ENCODE assay signal across 21 mouse cellular contexts in genomic region chr12:110757161-110757560, GRCm38 (mm10). TPM values are rescaled to one million over a fixed set of nuclear protein-coding genes. Genes with fewer than 3 reads are reported as not detected.
DNase-seq lines count a peak whose midpoint lies in the region; ATAC-seq and TF ChIP-seq lines count a peak whose summit lies in the region.
"Had no signal": no experiment of that assay in that cellular context is flagged by ENCODE, and none has a peak within 500 bp of the region (broad histone marks: within the 10 kb centered on the region; RNA-seq: fewer than 3 reads in every experiment).

No protein-coding gene starts in this region.

- no peaks in the 10 kb centered on the region for H3K27me3 ChIP-seq in liver, adult 2 months (ENCODE audit: control insufficient read depth, insufficient read depth, low read length)
- H3K27me3 ChIP-seq in liver, embryonic 16.5 days (ENCODE audit: control insufficient read depth, insufficient read depth, low read depth, low read length): no peaks in the 10 kb centered on the region
- H3K27me3 ChIP-seq: hindbrain, embryonic 13.5 days; midbrain, embryonic 15.5 days had no signal

- ATAC-seq in erythroid progenitor cell, adult 5-6 weeks (replicated peaks; ENCODE audit: low FRiP score, poor library complexity, severe bottlenecking): peak; percentile 62
- ATAC-seq in liver, embryonic 16.5 days (ENCODE audit: low read depth): peak; percentile 66
- ATAC-seq: forebrain, postnatal 0 days; intestine, postnatal 0 days; midbrain, embryonic 15.5 days had no signal

- peak; percentile 86 for DNase-seq in liver, adult 2 months (ENCODE audit: extremely low read depth, low read depth, low spot score)
- DNase-seq in liver: no peak
- no peak for DNase-seq in lung, postnatal 14 days
- no peak for DNase-seq in frontal cortex, postnatal 14 days (ENCODE audit: low spot score in 2 of 2)
- no peak for DNase-seq in urinary bladder, postnatal 14 days (ENCODE audit: low spot score)
- DNase-seq: adrenal gland, adult 2 months; cerebellum, adult 11 months; cerebellum, postnatal 25 days; forebrain, postnatal 0 days; lung, embryonic 14.5 days had no signal

- TF ChIP-seq CTCF in liver, adult 2 months (IDR thresholded peaks at IDR 0.05; ENCODE audit: low read depth, low read length): no peak

- no peak overlapping the region for H3K4me2 ChIP-seq in liver, embryonic 16.5 days (ENCODE audit: low read depth, low read length)
- H3K4me2 ChIP-seq: heart, embryonic 11.5 days; hindbrain, embryonic 13.5 days; lung, embryonic 14.5 days; midbrain, embryonic 15.5 days had no signal

- no peaks in the 10 kb centered on the region for H3K36me3 ChIP-seq in liver, adult 2 months (ENCODE audit: control insufficient read depth, insufficient read depth, low read length)
- H3K36me3 ChIP-seq in liver, embryonic 16.5 days (ENCODE audit: control insufficient read depth, insufficient read depth): peaks cover 4% of the 10 kb centered on the region; the same call in 1 of the 2 replicates
- H3K36me3 ChIP-seq: midbrain, embryonic 15.5 days had no signal

- H3K4me1 ChIP-seq in liver, adult 2 months (ENCODE audit: control insufficient read depth, insufficient read depth, low read length): peaks cover 24% of the 10 kb centered on the region
- peaks cover 21% of the 10 kb centered on the region for H3K4me1 ChIP-seq in liver, embryonic 16.5 days (ENCODE audit: control insufficient read depth, low read depth, low read length)
- H3K4me1 ChIP-seq: limb, embryonic 10.5 days had no signal

- WGBS in liver, adult 2 months: 14% methylated on average over 3 of the region's 3 CpGs
- WGBS in liver, embryonic 16.5 days (ENCODE audit: insufficient replicate concordance): 13% methylated on average over 3 of the region's 3 CpGs

- H3K27ac ChIP-seq in liver, adult 2 months (replicated peaks; ENCODE audit: insufficient read depth, low read depth, low read length): peak overlapping the region; percentile 4
- H3K27ac ChIP-seq in liver, embryonic 16.5 days (ENCODE audit: low read length): no peak overlapping the region
- H3K27ac ChIP-seq: embryonic facial prominence, embryonic 10.5 days; hindbrain, embryonic 13.5 days; kidney, postnatal 0 days; limb, embryonic 10.5 days; macrophage; midbrain, embryonic 15.5 days had no signal

- TF ChIP-seq POLR2A in liver, adult 2 months (IDR thresholded peaks at IDR 0.05; ENCODE audit: extremely low read depth, insufficient read depth, low read length): no peak

- H3K9me3 ChIP-seq in liver, embryonic 16.5 days (replicated peaks; ENCODE audit: control insufficient read depth, low read length): no peaks in the 10 kb centered on the region
- H3K9me3 ChIP-seq: embryonic facial prominence, embryonic 10.5 days; hindbrain, embryonic 13.5 days; limb, embryonic 10.5 days; midbrain, embryonic 15.5 days had no signal

- H3K79me2 ChIP-seq in liver, adult 2 months (ENCODE audit: control insufficient read depth, insufficient read depth, low read length): peaks cover 46% of the 10 kb centered on the region

- no peak overlapping the region; the same call in 1 of the 2 replicates for H3K9ac ChIP-seq in liver, adult 2 months (ENCODE audit: low read depth, low read length)
- no peak overlapping the region for H3K9ac ChIP-seq in liver, embryonic 16.5 days (ENCODE audit: low read depth, low read length)
- H3K9ac ChIP-seq: forebrain, postnatal 0 days; hindbrain, embryonic 13.5 days; lung, embryonic 14.5 days; midbrain, embryonic 15.5 days had no signal

- H3K4me3 ChIP-seq in liver, adult 2 months (ENCODE audit: insufficient read depth, low read depth, low read length): no peak overlapping the region
- no peak overlapping the region for H3K4me3 ChIP-seq in liver, embryonic 16.5 days (ENCODE audit: low read depth, low read length)
- H3K4me3 ChIP-seq: embryonic facial prominence, embryonic 10.5 days; erythroblast, embryonic 14.5 days; hindbrain, embryonic 13.5 days; limb, embryonic 10.5 days; midbrain, embryonic 15.5 days had no signal

RNA-seq across cellular contexts. Expression of gene Wdr20, which starts 19.4 kb away (rescaled TPM):
- 19.5 and 21.0 TPM in 2 replicates for total RNA-seq in liver, adult 2 months (2014; rRNA removed)
- polyA plus RNA-seq in liver, adult 2 months (2012; rRNA removed): 14.8 and 16.5 TPM in 2 replicates
- total RNA-seq in erythroid progenitor cell, adult 5-6 weeks (2015; ENCODE audit: low replicate concordance): 32.3 and 35.3 TPM in 2 replicates
- total RNA-seq in erythroid progenitor cell, adult 5-6 weeks (2017; ENCODE audit: low replicate concordance): 43.7 and 56.5 TPM in 2 replicates
- 8.4 and 9.3 TPM in 2 replicates for polyA plus RNA-seq in liver, embryonic 16.5 days (2015; fragmentation: Nextera tagmentation; extraction: Ambion mirVana)

RNA-seq across cellular contexts. Expression of gene Hsp90aa1, which starts 54.6 kb away (rescaled TPM):
- total RNA-seq in liver, adult 2 months (2014; rRNA removed): 114 and 134 TPM in 2 replicates
- polyA plus RNA-seq in liver, adult 2 months (2012; rRNA removed): 36.4 and 49.8 TPM in 2 replicates
- 338 and 340 TPM in 2 replicates for total RNA-seq in erythroid progenitor cell, adult 5-6 weeks (2015; ENCODE audit: low replicate concordance)
- 564 and 616 TPM in 2 replicates for total RNA-seq in erythroid progenitor cell, adult 5-6 weeks (2017; ENCODE audit: low replicate concordance)
- 431 and 513 TPM in 2 replicates for polyA plus RNA-seq in liver, embryonic 16.5 days (2015; fragmentation: Nextera tagmentation; extraction: Ambion mirVana)
